Mouse (Mus musculus) right cerebral cortex, adult 18-20 months (tissue): ENCODE measurements at regions not wholly inside any gene's neighbourhood (a gene's known extent, or its start where the extent isn't known, plus 50 kb on each side); places are given as distances from the start of the nearest gene placed in this dataset.
A peak's percentile ranks its signal among the peaks of the same experiment; 100 is the strongest.

Experiments
- DNase-seq: peaks from one replicate; pipeline ENCODE4 v3.0.0; 2022; ENCODE audit warnings: mixed read lengths

DNA sequence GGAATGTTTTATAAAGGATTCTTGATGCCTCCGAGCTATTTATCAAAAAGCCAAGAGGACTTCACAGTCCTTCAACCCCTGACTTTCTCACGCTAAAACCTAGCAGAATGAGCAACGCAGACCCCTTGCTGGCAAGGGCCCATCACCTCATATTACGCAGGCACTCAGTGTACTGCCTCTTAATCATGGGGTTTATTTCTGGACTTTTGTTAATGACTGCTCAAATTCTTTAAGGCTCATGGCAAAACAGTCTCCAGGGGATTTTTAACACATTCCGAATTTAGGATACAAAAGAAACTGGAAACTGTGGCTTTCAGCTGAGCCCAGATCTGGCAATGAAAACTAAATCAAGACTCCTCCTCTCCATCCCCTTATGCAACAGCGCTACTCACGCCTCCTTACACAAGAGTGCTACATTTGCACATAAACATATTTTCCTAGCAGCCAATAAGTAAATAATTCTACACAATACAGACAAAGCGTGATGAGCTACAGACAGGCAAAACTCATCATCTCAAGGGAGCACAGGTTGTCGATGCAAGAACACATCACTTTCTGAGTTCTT, 492.0 kb upstream of the Id4 start:
- no peak for DNase-seq

DNA sequence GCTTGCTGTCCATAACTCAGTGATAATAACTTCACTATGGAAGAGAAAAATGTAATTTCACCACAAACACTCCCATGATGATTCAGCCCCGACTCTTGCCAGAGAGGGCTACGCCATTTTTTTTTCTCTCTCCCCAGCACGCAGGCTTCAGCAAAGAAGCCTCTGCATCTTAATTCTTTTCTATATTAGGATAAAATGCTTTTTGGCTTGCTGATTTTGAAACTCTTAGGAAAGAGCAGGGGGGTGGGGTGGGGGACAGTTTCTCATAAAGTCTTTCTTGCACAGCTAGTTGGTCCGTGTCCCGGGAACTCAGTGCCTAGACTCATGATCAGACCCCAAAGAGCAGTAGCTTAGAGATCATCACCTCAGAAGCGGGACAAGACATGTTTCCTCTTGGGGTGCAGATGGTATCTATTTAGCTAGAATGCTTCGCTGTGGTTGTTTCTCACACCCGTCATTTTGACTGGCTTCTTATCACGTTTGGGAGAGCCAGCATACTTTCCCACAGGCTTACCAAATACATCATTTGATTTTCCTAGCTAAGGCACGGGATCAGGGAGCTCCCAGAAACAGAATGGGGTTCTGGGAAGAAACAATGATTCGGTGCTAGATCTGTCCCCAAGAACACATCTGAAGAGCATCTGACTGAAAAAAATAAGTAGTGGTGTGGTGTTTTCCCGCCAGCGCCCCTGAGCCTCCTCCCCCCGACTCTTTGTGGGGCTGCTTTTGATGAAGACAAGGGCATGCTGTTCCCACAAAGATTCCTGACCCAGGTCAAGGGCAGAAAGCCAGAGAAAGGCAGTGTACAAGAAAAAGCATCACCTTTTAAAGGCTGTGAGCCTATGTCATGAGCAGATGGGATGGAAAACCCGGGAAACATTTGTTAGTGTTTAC, 483.6 kb upstream of the Id4 start:
- no peak for DNase-seq

DNA sequence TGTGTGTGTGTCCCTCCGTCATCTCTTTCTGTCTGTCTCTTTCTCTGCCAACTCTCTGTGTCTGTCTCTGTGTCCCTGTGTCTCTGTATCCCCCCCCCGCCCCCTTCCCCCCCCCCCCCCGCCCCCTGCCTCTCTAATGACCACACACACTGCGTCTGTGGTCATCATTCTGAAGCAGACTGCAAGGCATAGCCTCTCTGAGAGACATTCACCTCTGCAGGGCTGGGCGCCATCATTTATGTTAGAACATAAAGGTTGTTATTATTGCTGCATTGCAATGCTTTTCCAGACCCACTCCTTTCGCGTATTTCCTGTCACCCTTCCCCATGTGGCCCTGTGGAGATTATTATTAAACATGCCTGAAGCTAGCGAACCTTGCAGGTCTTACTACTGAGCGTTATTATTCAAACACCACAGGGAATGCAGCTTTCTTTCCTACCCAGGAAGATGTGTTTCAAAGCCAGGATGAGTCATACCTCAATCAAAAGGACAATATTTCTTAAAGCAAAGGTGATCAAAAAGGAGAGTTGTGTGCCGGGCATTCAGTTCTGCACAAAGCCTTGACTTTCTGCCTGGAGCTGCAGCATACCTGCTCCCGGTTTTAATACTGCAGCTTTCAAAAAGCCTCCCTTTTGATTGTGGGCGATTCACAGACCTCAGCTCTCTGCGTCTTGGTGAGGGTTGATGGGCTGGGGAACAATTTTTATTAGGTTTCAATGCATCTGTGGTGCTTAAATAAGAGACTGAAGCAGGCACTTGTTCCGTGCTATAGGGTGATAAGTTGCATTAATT, 482.6 kb upstream of the Id4 start:
- DNase-seq: no peak

DNA sequence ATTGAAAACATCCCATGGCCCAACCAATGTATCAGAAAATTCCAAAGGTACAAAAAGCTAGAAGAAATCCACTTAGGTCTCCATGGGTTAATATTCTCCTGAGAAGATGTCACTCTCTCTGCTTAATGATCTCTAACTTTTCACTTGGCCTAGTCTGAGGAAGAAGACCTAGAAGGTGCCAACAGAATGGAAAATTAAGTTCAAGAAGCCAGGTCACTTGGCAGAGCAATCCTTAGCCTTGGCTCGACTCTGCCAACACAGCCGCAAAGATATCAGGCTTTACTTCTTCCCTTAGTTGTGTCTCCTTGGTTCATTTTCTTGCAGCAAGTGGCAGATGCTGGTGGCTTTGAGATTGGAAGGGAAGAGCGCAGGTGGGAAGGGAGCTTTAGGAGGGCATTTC, 476.6 kb upstream of the Id4 start:
- no peak for DNase-seq

DNA sequence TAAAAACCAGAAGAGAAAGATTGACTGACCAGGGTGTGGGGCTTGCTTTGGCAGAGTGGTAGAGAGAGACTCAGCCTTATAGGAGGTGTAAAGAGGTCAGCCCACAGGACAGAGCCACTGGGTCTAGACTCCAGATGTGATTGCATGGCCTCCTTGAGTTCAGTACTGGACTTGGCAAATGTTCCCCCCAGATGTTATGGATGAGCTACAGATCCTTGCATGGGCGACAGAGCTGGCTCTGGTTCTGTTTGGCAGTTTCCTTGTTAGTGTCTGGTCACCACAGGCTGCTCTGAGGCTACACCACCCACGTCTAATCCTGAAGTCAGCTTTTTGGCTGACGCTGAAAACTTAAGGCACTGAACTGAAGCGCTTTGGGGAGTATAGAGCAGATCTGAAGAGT, 463.2 kb upstream of the Id4 start:
- no peak for DNase-seq

DNA sequence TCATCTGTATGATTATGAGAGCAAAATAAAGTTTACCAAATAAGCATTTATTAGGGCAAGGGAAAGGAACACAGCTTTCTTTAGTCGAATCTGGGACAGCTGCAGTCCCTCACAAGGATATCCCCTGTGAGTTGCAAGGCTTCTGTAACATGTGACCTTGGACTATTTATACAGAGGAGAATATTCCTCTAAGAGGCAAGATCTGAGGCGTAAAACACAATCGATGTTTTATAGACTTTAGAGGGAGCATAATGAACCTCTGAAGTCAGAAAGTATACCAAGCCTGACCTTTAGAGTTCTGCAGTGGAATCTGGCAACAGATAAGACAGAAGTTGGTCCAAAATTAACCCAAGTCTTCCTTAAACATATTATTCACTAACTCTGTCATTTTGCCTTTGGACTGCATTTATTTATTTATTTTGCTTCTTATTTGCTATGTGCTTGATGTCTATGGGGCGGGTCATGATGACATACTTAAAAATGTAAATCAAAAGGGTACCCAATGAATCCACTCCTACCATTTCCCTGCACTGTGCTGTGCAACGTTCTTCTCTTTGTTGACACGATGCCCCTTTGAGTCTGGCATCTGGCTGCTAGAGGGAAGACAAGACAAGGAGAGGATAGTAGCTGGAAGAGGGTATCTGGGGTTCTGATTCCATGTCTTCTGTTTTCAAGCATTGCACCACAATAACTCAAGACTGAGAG, 449.2 kb upstream of the Id4 start:
- DNase-seq: no peak

DNA sequence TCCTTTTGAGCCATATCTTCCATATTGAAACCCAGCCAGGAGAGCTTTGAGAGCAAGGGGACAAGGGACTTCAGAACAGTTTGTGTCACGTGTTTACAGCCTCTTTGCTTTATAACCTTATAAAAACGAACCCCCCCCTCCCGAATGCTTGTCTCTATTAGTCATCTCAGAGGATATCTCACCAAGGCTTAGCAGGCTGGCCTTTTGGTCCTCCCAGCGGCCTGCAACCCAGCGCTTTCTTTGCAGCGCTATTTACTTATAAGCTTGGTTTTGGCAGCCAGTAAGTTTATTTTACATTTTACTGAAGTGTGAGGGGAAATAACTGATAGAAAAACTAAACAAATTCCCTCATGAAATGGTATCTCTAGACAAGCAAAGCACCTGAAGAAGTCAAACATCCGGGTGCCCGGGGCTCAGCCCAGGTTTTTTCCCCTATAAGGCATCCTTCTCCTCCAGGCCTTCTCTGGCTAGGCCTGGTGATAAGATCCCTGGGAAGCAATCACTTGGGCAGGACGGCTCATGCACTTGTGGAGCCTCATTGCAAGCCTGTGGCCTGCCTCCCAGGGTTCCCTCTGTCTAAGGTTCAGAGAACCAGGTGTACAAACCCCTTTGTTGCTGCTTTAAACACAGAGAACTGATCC, 442.0 kb upstream of the Id4 start:
- DNase-seq: no peak

DNA sequence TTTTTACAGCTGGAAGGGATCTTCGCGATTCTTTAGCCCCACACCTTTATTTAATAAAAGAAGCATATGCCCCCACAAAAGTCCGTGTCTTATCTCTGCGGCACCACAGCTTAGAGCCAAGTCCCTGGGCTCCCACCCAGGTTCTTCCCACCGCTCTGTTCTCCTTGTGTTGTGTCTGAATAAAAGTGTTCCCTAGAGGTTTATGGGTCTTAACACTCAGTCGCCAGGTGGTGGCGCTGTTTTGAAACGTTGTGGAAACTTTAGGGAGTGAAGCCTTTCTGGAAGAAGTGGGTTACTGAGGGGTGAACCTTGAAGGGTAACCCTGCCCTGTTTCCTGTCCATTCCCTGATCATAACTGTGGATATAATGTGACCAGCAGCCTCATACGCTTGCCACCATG, 424.5 kb upstream of the Id4 start:
- DNase-seq: peak; percentile 37

DNA sequence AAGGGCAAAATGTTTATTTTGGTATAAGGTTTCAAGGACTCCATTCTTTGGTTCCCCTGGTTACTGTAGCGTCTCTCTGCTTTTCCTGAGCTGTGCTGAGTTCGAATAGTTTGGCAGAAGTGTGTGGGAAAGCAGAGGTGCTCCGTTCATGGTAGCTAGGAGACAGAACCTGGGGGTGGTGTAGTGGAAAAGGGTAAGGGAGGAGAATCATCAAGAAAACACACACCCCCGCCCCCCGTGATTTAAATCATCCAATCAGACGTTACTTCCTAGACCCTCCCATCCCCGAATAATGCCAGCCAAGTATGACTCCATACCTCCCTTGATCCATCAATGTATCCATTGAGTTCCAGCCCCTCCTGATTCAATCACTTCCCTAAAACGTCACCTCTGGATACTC, 418.6 kb upstream of the Id4 start:
- peak; percentile 8 for DNase-seq

DNA sequence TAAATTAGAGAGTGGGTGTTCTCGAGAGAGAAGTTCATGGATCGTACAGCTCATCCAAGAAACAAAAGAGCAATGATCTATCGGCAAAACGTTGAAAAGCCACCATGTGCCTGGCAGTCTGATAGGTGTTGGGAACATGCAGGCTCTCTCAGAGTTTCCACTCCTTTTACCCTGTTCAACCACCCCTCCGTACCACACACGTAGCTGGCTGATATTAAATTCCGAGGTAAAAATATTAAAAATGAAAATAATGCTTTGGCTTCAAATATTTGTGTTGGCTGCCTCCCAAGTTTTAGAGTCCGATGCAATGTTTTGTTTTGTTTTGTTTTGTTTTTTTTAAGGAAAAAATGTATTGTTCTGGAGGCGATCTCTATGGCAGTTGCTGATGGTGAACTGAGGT, 418.0 kb upstream of the Id4 start:
- no peak for DNase-seq

DNA sequence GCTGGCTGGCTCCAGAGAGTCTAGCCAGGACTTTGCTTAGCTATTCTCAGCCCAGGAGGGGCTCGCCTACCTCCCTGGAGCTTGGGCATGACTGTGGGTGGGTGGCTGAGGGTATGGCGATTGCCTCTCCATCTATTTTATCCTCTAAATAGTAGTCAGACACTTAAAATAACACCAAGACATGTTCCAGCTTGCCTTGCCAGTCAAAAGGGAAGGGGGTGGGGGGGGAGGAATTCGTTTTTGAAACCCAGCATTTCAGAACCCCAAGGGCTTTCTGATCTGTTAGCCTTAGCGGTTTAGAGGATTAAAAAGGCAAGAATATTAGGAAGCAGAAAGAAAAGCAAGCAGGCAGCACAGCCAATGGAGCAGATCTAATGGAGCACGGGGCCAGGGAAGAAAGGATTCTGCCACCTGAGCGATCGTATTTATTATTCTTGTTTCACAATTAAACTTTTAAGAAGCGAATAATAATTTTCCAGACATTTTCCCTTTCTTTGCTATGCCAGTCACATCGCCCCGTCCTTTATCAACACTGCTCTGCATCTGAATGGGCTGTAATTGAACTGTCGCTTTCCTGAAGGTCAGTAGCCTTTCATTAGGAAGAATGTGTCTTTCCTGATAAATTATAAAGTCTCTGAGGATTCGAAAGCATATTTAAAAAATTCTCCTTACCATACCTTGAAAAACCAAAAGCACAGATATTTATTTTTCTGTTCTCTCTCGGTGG, 417.3 kb upstream of the Id4 start:
- DNase-seq: no peak

DNA sequence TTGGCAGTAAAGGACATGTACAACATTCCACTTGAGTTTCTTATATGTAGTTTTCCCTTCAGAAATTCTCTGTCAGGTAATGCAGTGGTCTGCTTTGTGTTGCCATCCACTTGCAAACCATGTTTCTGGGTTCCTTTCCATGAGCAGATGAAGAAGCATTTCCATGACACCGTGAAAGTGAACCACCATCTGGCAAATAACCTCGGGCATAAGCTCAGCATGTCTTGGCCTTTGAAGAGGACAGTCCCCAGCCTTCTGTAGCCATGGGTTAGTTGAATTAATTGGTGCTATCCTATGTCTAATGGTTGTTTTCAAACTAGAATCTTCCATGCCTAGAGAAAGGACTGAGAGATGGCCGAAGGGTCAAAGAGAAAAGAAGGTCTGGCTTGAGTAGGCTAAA, 414.3 kb upstream of the Id4 start:
- DNase-seq: no peak

DNA sequence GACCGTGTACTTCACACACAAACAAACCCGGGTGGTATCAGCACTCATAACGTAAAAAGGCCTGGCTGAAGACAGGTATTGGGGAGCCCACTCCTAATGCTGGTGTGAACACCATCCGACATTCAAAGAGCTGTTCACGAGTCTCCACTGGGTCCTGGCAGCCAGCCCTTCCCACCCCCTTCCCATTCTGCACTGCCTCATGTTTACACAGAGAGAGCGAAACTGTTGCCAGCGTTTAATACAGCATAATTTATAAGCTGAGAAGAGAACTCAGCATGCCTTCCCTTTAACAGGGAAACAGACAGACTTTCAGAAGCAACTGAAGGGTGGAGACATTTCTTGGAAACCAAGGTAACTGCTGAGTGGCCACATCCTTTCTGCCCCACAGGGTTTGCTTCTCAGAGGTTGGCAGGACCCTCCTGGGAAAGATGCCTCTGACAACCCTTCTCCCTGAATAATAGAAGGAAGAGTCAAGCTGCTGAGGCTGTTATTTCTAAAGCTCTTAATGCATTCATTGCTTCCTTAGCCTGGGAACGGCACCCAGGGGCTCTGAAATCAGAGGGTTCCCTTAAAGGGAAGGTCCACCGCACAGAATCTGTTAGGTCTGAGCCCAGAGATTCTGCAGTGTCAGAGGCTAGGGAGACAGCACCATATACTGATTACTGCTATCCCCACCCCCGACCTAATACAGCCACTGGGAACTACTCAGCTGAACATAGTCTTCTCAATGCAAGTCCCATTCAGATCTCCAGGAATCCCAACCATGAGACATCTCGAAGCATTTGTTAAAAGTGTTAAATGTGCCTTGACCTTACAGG, 412.4 kb upstream of the Id4 start:
- peak; percentile 12 for DNase-seq

DNA sequence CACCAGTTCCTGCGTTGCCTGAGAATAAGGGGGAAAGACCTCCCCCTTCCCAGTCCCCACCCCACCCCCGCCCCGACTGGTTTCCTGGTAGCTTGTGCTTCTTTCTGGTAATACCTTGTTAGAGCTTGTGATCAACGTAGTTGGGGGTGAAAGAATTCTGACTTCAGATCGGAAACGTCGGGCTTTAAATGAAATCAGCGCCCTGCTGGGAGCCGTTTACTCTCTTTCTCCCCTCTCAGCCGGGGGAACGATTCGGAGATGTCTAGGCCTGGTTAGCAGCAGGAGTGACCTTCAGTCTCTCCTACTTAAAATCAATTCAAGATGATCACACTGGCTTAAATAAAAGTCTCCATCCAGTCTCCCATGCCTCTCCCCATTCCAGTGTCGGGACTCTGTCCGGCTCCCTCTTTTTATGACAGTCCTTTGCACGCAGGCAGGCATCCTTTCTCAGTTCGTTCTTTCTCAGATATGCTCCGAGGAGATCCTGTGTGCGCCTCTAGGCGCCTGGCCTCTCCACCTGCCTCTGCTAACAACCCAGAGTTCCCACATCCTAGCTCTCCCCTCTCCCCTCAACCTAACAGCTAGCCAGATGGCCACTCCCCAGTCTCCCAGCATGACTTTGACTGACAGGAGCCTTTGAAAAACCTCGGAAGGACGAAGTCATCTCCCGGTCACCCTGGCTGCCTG, 405.5 kb upstream of the Id4 start:
- no peak for DNase-seq

DNA sequence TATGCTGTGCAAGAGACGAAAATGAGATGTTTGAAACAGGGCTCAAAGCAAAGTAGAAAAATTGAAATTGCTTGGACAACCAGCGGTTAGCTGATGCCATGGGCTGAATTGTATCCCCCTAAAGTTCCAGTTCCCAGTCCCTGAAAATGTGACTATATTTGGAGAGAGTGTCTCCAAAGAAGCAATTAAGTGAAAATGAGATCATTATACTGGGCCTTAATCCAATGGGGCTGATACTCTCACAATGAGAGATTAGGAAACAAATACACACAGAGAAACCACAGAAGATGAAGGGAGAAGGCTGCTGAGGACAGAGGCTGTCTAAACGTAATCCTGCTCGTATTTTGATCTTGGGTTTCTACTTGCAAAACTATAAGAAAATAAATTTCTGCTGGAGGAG, 402.1 kb upstream of the Id4 start:
- DNase-seq: no peak

DNA sequence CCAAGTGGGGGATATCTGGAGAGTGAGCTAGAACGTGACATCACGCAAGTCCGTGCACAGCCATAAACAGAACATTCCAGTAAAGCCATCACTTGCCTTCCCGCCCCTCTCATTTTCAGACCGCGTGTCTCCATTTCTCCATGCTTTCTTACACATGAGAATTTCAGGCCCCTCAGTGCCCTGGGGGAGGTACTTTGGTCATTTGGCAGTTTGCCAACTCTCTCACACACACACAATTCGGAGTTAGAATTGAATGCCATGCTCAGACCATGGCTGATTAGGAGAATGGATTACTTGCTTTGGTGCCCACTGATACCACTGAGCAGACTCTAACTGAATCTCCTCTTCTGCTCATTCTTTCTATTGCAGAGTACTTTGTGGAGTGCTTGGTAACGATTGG, 400.7 kb upstream of the Id4 start:
- DNase-seq: no peak

DNA sequence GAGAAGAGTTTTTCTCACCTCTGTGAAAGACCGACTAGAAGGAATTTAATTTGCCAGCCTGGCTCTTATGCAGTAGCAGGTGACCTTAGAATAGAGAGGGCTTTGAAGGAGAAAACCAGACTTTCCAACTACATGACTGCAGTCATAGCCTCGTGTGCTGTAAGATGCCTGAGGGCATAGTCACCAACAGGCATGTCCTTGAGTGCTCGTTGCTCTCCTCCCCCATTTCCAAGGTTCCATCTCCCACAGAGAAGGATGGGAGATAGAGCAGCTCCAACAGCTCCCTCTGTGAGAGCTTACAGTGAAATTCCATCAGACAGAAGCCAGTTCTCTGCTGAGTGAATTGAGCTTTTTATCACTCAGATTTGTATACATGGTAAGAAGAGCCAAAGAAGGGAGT, 398.1 kb upstream of the Id4 start:
- DNase-seq: no peak

DNA sequence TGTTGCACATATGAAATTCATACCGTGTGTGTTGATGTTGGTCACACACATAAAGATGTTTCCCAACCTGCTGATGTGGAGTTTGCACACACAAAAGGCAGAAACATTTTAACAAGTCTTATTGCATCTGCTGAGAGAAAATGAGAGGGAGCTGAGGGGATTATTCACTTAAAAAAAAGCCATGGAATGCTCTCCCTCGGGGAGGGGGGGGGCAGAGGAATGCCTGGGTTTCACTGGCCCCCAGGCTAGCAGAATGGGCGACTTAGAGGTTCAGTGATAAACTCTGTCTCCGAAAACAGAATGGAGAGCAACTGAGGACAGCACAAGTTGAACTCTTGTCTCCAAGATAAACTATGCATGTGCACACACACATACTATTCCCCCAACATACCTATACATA, 392.4 kb upstream of the Id4 start:
- DNase-seq: no peak

DNA sequence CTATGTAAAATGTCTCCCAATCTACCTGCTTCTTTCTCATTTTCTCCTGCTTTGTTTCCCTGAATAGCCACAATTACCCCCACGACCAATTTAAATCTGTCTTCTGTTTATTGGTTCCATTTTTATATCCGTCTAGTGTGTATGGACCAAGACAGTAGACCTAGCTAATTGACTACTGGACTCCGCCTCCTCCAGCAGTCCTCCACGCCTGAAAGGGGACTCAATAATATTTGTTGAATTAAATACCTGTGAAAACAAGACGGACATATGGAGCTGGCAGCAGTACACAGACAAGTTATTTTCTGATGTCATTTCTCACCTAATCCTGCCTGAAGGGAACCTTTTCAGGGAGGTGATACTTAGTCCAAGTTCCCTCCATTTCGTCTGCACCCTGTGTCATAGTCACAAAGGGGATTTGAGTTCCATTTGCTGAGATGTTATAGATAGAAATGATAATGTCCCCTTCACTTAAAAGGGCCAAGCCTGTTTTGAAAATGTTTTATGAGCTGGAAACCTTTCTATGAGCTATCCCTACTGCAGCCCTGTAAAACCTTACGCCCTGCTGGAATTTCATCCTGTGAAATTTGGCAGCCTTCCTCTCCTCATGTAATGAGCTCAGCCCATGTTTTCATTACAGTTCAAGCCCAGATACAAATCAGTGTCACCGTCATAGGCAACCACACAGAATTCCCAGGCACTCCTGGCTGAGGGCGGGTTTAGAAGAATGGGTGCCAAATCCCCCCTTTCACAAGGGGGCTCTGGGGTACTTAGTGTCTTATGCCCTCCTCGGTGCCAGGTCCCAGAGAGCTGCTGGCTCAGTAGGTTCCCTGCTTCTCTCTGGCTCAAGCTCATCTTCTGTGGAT, 391.1 kb upstream of the Id4 start:
- DNase-seq: no peak

DNA sequence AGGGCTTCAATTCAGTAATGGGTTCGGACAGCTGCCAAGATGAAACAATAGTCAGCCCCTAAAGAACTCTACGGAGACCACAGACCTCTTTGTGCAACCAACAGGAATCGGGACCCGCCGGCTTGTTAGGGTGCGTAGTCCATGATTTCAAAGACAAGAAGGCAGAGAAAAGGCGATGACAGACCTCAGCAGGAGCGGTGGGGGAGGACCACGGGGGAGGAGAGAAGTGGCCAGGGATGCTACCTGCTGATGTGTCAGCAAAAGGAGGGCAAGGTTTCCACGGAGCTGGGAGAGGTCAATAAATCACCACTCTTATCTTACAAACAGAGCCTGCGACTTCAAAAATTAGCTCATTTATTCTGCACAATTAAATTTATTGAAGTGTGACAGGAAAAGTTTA, 388.4 kb upstream of the Id4 start:
- no peak for DNase-seq
